Mouse (Mus musculus): ENCODE data around the gene Slc7a5.

GRCm38 (mm10) chr8:121853586-121853985, 53.9 kb downstream of the Slc7a5 start:
- TF ChIP-seq CTCF (IDR thresholded peaks at IDR 0.05; ENCODE audit: low read depth, low read length): no peak
- no peak for TF ChIP-seq GATA1 (IDR thresholded peaks at IDR 0.05; ENCODE audit: borderline replicate concordance, low read length)
- no peak for TF ChIP-seq TAL1 (conservative IDR thresholded peaks at IDR 0.05; ENCODE audit: low read depth, low read length)
- TF ChIP-seq POLR2AphosphoS5 (IDR thresholded peaks at IDR 0.05; ENCODE audit: insufficient replicate concordance, low read depth, low read length): no peak

All from G1E (cell line).